Mouse (Mus musculus) left cerebral cortex, adult 9 months (tissue): ENCODE data around the gene Calhm6.

Source experiments
- DNase-seq, 2 experiments: peaks; one replicate each; pipeline ENCODE4 v3.0.0; 2022; ENCODE audit warnings: low spot score in 2 of 2

Calhm6 gene

GRCm38 (mm10) chr10:34110863-34111465, 16.8 kb downstream of the Calhm6 start:
- no peak for DNase-seq

DNA sequence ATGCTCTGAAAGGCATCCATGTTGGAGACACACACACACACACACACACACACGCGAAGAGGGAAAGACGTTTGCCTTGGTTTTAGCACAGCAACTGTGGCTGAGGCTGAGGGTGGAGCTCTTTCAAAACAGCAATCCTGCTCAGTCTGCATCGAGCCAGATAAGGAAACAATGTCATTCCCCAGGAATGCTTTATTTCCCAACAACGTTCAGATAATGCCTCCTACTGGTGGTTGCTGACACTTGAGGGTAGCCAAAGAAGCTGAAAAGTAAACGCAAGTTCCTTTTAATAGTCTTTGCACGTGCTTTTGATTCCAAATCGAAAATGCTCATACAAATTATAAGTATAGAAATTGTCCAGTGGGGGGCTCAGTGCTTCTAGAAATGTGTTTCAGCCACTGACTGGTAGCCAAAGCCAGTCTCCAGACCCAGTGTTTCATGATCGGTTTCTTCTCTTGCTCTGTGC, 31.3 kb downstream of the Calhm6 start, which contains the start of gene Calhm5:
TSS of gene Calhm5 (minus strand) at position 102 of the 466 bp plus-strand sequence.
- DNase-seq, result peak; percentile 26 to 56

DNA sequence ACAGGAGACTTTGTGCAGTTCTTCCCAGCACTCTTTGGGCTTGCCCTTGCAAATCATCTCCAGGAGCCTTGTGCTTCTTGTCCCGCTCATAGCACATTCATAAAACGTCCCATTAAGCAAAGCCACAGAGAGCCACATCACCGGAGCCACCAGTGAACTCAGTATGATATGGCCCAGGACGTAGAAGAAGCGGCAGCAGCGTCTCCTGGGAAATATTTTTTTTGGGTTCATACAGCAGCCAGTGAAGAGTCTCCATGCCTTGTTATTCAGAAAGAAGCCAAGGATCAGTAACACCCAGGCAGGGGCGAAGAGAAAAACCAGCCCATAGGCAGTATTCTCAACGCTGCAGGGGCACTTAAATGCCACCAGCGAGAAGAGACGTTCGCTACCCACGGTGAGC, 31.8 kb downstream of the Calhm6 start:
- DNase-seq, result peak in 1 of 2 experiments; percentile 8

DNA sequence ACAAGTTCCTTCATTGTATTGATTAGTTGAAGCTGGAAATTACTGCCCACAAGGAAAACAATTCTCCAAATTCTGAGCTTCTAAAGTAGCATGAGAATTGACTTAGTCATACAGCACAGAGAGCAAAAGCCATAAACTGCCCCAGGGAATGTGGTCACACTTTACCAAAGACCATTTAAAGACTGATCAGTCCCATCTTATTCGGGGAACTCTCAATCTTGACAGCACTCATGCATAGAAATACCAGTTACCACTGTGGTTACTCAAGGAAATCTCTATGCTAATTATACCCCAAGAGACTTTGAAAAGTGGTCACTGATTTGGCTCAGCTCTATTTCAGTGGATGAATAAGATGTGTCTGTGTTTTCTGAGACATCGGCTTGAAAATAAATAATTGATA, 32.6 kb downstream of the Calhm6 start:
- DNase-seq, result no peak

DNA sequence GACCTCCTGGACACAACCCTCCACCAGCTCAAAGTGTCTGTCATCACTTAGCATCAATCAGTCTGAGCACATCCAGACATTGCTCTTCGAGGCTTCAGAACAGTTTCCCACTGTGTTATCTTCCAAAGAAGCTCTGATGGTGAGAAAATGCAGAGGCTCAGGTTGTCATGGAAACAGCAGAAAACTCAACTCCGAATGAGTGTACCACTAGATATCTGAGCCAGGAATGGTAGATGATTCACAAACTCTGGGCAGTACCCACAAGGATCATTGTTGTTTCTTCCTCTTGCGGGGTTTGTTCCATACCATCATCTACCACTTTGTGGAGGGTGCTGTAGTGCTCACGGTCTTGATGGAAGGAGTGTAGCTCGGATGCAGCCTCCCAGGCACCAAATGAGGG, 35.9 kb downstream of the Calhm6 start:
- peak; percentile 68 to 69 for DNase-seq

- no peak for DNase-seq
These were observed 37.3 kb downstream of the Calhm6 start for GRCm38 (mm10) chr10:34090481-34090880.

DNA sequence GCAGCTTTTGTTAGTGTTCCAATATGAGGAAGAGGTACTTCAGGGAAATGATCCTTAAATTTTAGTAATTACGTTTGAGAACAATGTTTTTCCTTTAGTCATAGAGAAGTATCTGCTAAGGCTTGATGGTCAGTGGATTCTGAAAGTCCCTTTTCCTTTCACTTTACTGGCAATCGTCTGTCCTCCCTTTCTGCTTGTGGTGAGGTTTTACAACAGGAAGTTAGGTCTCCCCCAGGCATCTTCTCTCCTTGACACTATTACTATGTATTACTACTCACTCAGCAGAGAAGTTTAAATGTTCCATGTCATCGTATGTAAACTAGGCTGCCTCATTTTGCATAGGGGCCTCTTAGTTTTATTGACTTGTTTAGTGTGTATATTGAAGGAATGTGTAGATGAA, 38.3 kb downstream of the Calhm6 start:
- DNase-seq, result no peak

DNA sequence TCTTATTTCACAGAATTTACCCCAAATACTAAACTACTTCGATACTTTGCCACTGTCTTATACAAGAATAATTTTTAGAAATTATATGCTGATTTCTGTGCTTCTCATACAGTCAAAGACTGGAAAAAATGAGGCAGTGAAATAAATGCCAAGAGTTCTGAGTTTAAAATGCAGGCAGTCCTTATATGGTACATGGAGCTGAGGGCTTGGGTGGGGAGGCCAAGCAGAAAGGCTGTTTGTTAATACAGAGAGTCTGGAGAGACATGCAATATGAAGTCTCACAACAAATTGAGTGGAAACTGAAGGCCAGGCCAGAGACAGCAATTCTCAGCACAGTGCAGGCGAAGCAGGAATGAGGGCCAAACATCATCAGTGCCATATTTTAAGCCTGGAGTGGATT, 39.3 kb downstream of the Calhm6 start:
- DNase-seq, result no peak

DNA sequence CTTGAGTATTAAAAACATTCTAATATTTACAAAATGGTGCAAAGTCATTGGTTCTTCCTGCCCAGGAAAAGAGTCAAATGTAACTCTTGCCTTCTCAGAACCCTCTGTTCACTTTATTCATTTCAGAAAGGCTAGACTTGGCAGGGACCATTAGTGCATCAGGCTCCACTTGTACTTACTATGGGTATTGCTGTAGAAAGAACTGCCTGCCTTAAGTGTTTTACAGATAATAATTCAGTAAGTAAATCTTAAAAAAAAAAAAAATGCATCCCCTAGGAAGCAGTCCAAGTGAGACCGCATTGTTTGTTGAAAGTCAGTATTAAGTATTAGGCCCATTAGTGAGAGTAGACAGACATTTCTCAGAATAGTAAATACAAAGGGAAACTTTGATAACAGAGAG, 41.3 kb downstream of the Calhm6 start:
- DNase-seq, result no peak
